Mouse (Mus musculus) liver, embryonic 14 days (tissue): ENCODE data around the gene Fmo1. TPM values are rescaled to one million over a fixed set of nuclear protein-coding genes. Genes with fewer than 3 reads are reported as not detected.

ENCODE experiments used
- polyA plus RNA-seq: library from polyadenylated mRNA; depleted of rRNA; stranded (reverse); fragments of >200 nt; gene quantifications from 2 replicates; pipeline ENCODE4 v1.2.3, GENCODE M21; 2012; rRNA removed

Gene Fmo1
- polyA plus RNA-seq, result 12.7 and 14.3 TPM in 2 replicates

DNA sequence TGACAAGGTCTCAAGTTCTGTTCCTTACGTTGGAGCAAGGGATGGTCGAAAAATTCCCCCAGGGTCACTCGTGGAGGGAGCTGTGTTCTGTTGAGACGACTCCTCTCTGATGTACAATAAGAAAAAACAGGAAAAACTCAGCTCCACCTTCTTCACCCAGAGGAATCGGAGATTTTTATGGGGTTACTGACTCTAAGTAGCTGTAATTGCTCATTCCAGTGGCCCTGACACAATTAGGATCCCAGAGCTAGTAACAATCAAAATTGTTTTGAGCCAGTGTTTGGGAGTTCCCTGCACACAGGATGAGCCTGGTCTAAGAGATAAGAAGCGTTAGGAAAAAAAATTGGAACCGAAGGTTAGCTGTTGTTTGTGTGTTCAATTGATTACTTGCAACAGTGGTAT is at the start of gene Fmo1:
TSS of gene Fmo1 (minus strand) at position 331 of the 402 bp plus-strand sequence.

GRCm38 (mm10) chr1:162897838-162898811 is 31.7 kb upstream of the Fmo1 start, which contains the start of gene Fmo2:
TSS of gene Fmo2 (minus strand) at chr1:162898726.

DNA sequence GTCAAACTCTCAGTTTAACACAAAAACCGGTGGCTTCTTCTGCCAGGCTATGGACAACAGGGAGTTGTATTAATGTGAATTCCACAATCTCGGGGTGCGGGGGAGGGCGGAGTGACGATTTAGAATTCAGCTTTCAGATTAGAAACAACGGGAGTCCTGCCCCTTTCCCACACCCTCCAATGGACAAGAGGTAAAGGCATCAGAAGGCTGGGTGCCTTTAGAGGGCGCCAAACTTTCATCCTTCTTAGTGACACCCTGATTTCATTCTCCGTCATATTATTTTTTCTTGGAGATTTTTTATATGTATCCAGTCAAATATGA is 52.6 kb downstream of the Fmo1 start, which contains the start of gene Fmo4:
TSS of gene Fmo4 (minus strand) at position 137 of the 321 bp plus-strand sequence.

Other genes starting within 250 kb of the Fmo1 start
- gene Myoc, start 227.5 kb downstream of the Fmo1 start, polyA plus RNA-seq, result 0.01 TPM in 1 of 2 replicates, not detected in the other
- gene Myocos, start 208.4 kb downstream of the Fmo1 start, polyA plus RNA-seq, result not detected in 2 replicates
- gene Prrc2c, start 126.1 kb downstream of the Fmo1 start, polyA plus RNA-seq, result 11.0 and 15.3 TPM in 2 replicates
- gene Fmo4, start 52.6 kb downstream of the Fmo1 start, polyA plus RNA-seq, result 1.9 and 2.7 TPM in 2 replicates
- 0.06 and 0.11 TPM in 2 replicates for gene Fmo2, start 32.1 kb upstream of the Fmo1 start, polyA plus RNA-seq
- gene Fmo6, start 70.9 kb upstream of the Fmo1 start, polyA plus RNA-seq, result not detected in 2 replicates
- gene Fmo3, start 117.9 kb upstream of the Fmo1 start, polyA plus RNA-seq, result not detected in 2 replicates
- gene Mroh9, start 219.1 kb upstream of the Fmo1 start, polyA plus RNA-seq, result not detected in 2 replicates